Mouse (Mus musculus) stomach, embryonic 16.5 days (tissue): ENCODE measurements around the gene Cryba2. TPM values are rescaled to one million over a fixed set of nuclear protein-coding genes. Genes with fewer than 3 reads are reported as not detected.

Source experiments
- ATAC-seq: fragments of 200-750 bp; cut with Nextera tagmentation; 2 replicates; pipeline ENCODE4 v1.8.0; 2017; ENCODE audit warnings: moderate number of reproducible peaks, moderate TSS enrichment; ENCODE audit not compliant: insufficient read depth, low FRiP score
- H3K27ac ChIP-seq: fragments of 300-500 bp; sonication (generic); 2 replicates; pipeline ENCODE4 v1.5.1; 2014; ENCODE audit warnings: low read length
- H3K27me3 ChIP-seq: fragments of 300-500 bp; sonication (generic); 2 replicates; pipeline ENCODE4 v1.6.1; 2014; ENCODE audit warnings: low read length, control low read depth, mixed read lengths; ENCODE audit not compliant: control insufficient read depth, insufficient read depth
- H3K36me3 ChIP-seq: fragments of 300-500 bp; sonication (generic); 2 replicates; pipeline ENCODE4 v1.6.1; 2014; ENCODE audit warnings: low read length; ENCODE audit not compliant: control insufficient read depth, insufficient read depth
- H3K4me1 ChIP-seq: fragments of 300-500 bp; sonication (generic); 2 replicates; pipeline ENCODE4 v1.6.1; 2014; ENCODE audit warnings: low read length, control low read depth, mixed read lengths; ENCODE audit not compliant: control insufficient read depth, insufficient read depth
- H3K4me2 ChIP-seq: fragments of 300-500 bp; sonication (generic); 2 replicates; pipeline ENCODE4 v1.6.1; 2014; ENCODE audit warnings: low read depth, low read length, mixed read lengths
- H3K4me3 ChIP-seq: fragments of 300-500 bp; sonication (generic); replicated peaks from 2 replicates; pipeline ENCODE4 v1.5.1; 2014; ENCODE audit warnings: mild to moderate bottlenecking, low read length
- H3K9ac ChIP-seq: fragments of 300-500 bp; sonication (generic); 2 replicates; pipeline ENCODE4 v1.6.1; 2014; ENCODE audit warnings: low read length
- H3K9me3 ChIP-seq: fragments of 300-500 bp; sonication (generic); replicated peaks from 2 replicates; pipeline ENCODE4 v1.6.1; 2016; ENCODE audit warnings: low read length, control low read depth; ENCODE audit not compliant: control insufficient read depth
- WGBS: fragments of 180-500 bp; shearing (Covaris S2); extraction: QIAGEN DNeasy Blood & Tissue Kit; methylation state at CpG from one replicate; pipeline ENCODE4 v1.1.7; 2014; 5-methylcytosine and 5-hydroxymethylcytosine counted together
- polyA plus RNA-seq: library from polyadenylated mRNA; unstranded; fragments of >200 nt; fragmentation: Nextera tagmentation; extraction: Ambion mirVana; gene quantifications from 2 replicates; pipeline ENCODE4 v1.2.1, GENCODE M21; 2015

The Cryba2 gene
- 1.4 and 1.9 TPM in 2 replicates for polyA plus RNA-seq

GRCm38 (mm10) chr1:74893134-74893855 is at the start of gene Cryba2:
Cryba2 (minus strand) TSS chr1:74893143.
- Histone ChIP-seq H3K9ac (no peak within 1 kb of the TSS), H3K9me3 (no peaks in the 10 kb centered on the region), H3K27ac (no peak within 1 kb of the TSS), H3K4me1 (no peaks in the 10 kb centered on the region), H3K4me3 (0 out of 2 replicates have a peak within 1 kb of the TSS, but pooled peaks have one; percentile 4), H3K36me3 (no peaks in the 10 kb centered on the region), H3K27me3 (peaks cover 62% of the 10 kb centered on the region), H3K4me2 (peak within 1 kb of the TSS; percentile 14; the same call in 1 of the 2 replicates)
- no peak for ATAC-seq
- 4% methylated on average over 25 of the region's 25 CpGs for WGBS

- H3K9ac ChIP-seq: no peak overlapping the region
- peaks cover 4% of the 10 kb centered on the region; the same call in 1 of the 2 replicates for H3K27me3 ChIP-seq
- 47% methylated on average over 12 of the region's 12 CpGs for WGBS
- no peaks in the 10 kb centered on the region for H3K9me3 ChIP-seq
- H3K36me3 ChIP-seq: no peaks in the 10 kb centered on the region
- H3K4me1 ChIP-seq: no peaks in the 10 kb centered on the region
- H3K4me2 ChIP-seq: no peak overlapping the region
- H3K27ac ChIP-seq: peak overlapping the region; percentile 41
- peak; percentile 83 for ATAC-seq
- H3K4me3 ChIP-seq: no peak overlapping the region
Measured at GRCm38 (mm10) chr1:74941651-74942360, 48.9 kb upstream of the Cryba2 start.

GRCm38 (mm10) chr1:74939762-74940161 is 46.8 kb upstream of the Cryba2 start:
- Histone ChIP-seq H3K4me2 (no peak overlapping the region), H3K4me1 (no peaks in the 10 kb centered on the region), H3K36me3 (no peaks in the 10 kb centered on the region), H3K9ac (no peak overlapping the region), H3K9me3 (no peaks in the 10 kb centered on the region), H3K4me3 (no peak overlapping the region), H3K27me3 (peaks cover 1% of the 10 kb centered on the region), H3K27ac (no peak overlapping the region)
- ATAC-seq: no peak
- 10% methylated on average over 3 of the region's 3 CpGs for WGBS

- WGBS: 42% methylated on average over 12 of the region's 12 CpGs
- H3K27ac ChIP-seq: no peak overlapping the region
- H3K9me3 ChIP-seq: no peaks in the 10 kb centered on the region
- H3K27me3 ChIP-seq: peaks cover 4% of the 10 kb centered on the region
- no peak overlapping the region for H3K4me3 ChIP-seq
- H3K9ac ChIP-seq: no peak overlapping the region
- no peaks in the 10 kb centered on the region for H3K4me1 ChIP-seq
- H3K4me2 ChIP-seq: no peak overlapping the region
- no peak for ATAC-seq
- no peaks in the 10 kb centered on the region for H3K36me3 ChIP-seq
Measured at GRCm38 (mm10) chr1:74936221-74936830, 43.4 kb upstream of the Cryba2 start.

- ATAC-seq: no peak
- Histone ChIP-seq H3K36me3 (no peaks in the 10 kb centered on the region), H3K9me3 (no peaks in the 10 kb centered on the region), H3K27me3 (peaks cover 4% of the 10 kb centered on the region), H3K27ac (no peak within 1 kb of the TSS), H3K4me2 (peak within 1 kb of the TSS; percentile 35), H3K4me3 (peak within 1 kb of the TSS; percentile 10; the same call in 1 of the 2 replicates), H3K9ac (no peak within 1 kb of the TSS), H3K4me1 (no peaks in the 10 kb centered on the region)
- whole genome bisulfite sequencing: 2% methylated on average over 18 of the region's 18 CpGs
Measured at GRCm38 (mm10) chr1:74935402-74935801, 42.5 kb upstream of the Cryba2 start, which contains the start of gene Cfap65. Cfap65 (minus strand) TSS chr1:74935599.

- H3K9ac ChIP-seq: no peak overlapping the region
- no peaks in the 10 kb centered on the region for H3K27me3 ChIP-seq
- no peak overlapping the region for H3K27ac ChIP-seq
- H3K4me3 ChIP-seq: no peak overlapping the region
- ATAC-seq: no peak
- H3K4me2 ChIP-seq: no peak overlapping the region
- H3K4me1 ChIP-seq: no peaks in the 10 kb centered on the region
- no peaks in the 10 kb centered on the region for H3K9me3 ChIP-seq
- WGBS: 72% methylated on average over 9 of the region's 9 CpGs
- H3K36me3 ChIP-seq: no peaks in the 10 kb centered on the region
Measured at GRCm38 (mm10) chr1:74927621-74928296, 34.8 kb upstream of the Cryba2 start.

- Histone ChIP-seq H3K9ac (no peak overlapping the region), H3K27ac (no peak overlapping the region), H3K4me1 (no peaks in the 10 kb centered on the region), H3K36me3 (no peaks in the 10 kb centered on the region), H3K9me3 (no peaks in the 10 kb centered on the region), H3K4me2 (no peak overlapping the region), H3K4me3 (no peak overlapping the region), H3K27me3 (no peaks in the 10 kb centered on the region)
- WGBS: 31% methylated on average over 6 of the region's 6 CpGs
- ATAC-seq: peak; percentile 37; the same call in 1 of the 2 replicates
Measured at GRCm38 (mm10) chr1:74926721-74927120, 33.8 kb upstream of the Cryba2 start.

GRCm38 (mm10) chr1:74924464-74924863 is 31.5 kb upstream of the Cryba2 start:
- WGBS: 64% methylated on average over 4 of the region's 4 CpGs
- Histone ChIP-seq H3K27ac (no peak overlapping the region), H3K27me3 (no peaks in the 10 kb centered on the region), H3K4me2 (no peak overlapping the region), H3K9ac (no peak overlapping the region), H3K4me1 (no peaks in the 10 kb centered on the region), H3K36me3 (no peaks in the 10 kb centered on the region), H3K9me3 (no peaks in the 10 kb centered on the region), H3K4me3 (no peak overlapping the region)
- no peak for ATAC-seq
